Mouse (Mus musculus) heart, adult 2 months (tissue): ENCODE measurements at regions not wholly inside any gene's neighbourhood (a gene's known extent, or its start where the extent isn't known, plus 50 kb on each side); places are given as distances from the start of the nearest gene placed in this dataset.

Experiments
- DNase-seq, 2 experiments: peaks; one replicate each; pipeline ENCODE4 v3.0.0; 2021
- H3K27ac ChIP-seq: fragments of 200-600 bp; 2 replicates; pipeline ENCODE4 v1.8.1; 2022
- H3K27me3 ChIP-seq: fragments of 200-500 bp; 2 replicates; pipeline ENCODE4 v1.6.1; 2012; ENCODE audit warnings: mild to moderate bottlenecking, low read length, inconsistent platforms, mixed read lengths; ENCODE audit not compliant: control insufficient read depth, insufficient read depth
- H3K36me3 ChIP-seq: fragments of 200-500 bp; 2 replicates; pipeline ENCODE4 v1.6.1; 2012; ENCODE audit warnings: low read length, inconsistent platforms; ENCODE audit not compliant: control insufficient read depth, insufficient read depth
- H3K4me1 ChIP-seq: fragments of 200-500 bp; 2 replicates; pipeline ENCODE4 v1.6.1; 2011; ENCODE audit warnings: low read length; ENCODE audit not compliant: control insufficient read depth, insufficient read depth
- H3K4me3 ChIP-seq: fragments of 200-600 bp; 2 replicates; pipeline ENCODE4 v1.8.1; 2022
- H3K79me2 ChIP-seq: fragments of 200-500 bp; replicated peaks from 2 replicates; pipeline ENCODE4 v1.6.1; 2012; ENCODE audit warnings: mild to moderate bottlenecking, inconsistent platforms, low read length, moderate library complexity, mixed read lengths; ENCODE audit not compliant: control insufficient read depth, insufficient read depth
- H3K9ac ChIP-seq: fragments of 200-500 bp; 2 replicates; pipeline ENCODE4 v1.6.1; 2012; ENCODE audit warnings: low read depth, mild to moderate bottlenecking, control low read depth, inconsistent platforms, low read length, mixed read lengths
- CTCF ChIP-seq: fragments of 200-600 bp; IDR thresholded peaks from 2 replicates; pipeline ENCODE4 v1.8.1; 2022; ENCODE audit warnings: antibody characterized with exemption, mild to moderate bottlenecking, moderate library complexity
- EP300 ChIP-seq: fragments of 200-500 bp; IDR thresholded peaks from 2 replicates; pipeline ENCODE4 v1.6.1; 2011; ENCODE audit warnings: low read depth, low read length, control low read depth; ENCODE audit not compliant: insufficient read depth
- POLR2A ChIP-seq: fragments of 200-500 bp; IDR thresholded peaks from 2 replicates; pipeline ENCODE4 v1.6.1; 2011; ENCODE audit warnings: mild to moderate bottlenecking, low read depth, low read length, control low read depth; ENCODE audit not compliant: insufficient read depth
- WGBS: fragments of 180-500 bp; shearing (Covaris S2); methylation state at CpG from one replicate; pipeline ENCODE4 v1.1.7; 2018; 5-methylcytosine and 5-hydroxymethylcytosine counted together
- intact Hi-C: fragments of 180-260 bp; cut with DNase I; formaldehyde crosslinking; loops from one replicate; pipeline ENCODE4 v1.15.1; 2025

DNA sequence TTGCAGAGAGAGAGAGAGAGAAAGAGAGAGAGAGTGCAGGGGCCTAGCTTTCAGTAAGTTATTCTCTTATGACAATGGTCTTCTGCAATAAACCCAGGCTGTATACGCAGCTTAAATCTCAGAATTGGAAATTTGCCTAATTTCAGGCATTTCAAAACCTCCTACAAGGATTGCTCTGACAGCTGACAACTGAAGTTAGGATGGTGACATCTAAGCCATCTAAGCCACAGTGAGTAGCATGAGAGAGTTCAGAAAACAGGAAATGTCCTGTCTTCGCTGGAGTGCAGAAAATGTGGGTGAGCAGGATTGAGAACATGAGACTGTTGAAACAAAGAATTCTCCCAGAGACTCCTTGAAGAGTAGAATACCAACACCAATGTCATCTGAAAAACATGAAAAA lies 56.8 kb downstream of the Fam110c start:
- H3K36me3 ChIP-seq = no peaks in the 10 kb centered on the region
- intact Hi-C loops = no loop called here
- WGBS = 63% methylated on average over 2 of the region's 2 CpGs
- H3K27me3 ChIP-seq = no peaks in the 10 kb centered on the region
- no peaks in the 10 kb centered on the region for H3K79me2 ChIP-seq
- no peaks in the 10 kb centered on the region for H3K4me1 ChIP-seq
- H3K4me3 ChIP-seq = no peak overlapping the region
- no peak overlapping the region for H3K27ac ChIP-seq
- TF ChIP-seq POLR2A (no peak), EP300 (no peak)
- no peak overlapping the region for H3K9ac ChIP-seq
- DNase-seq = no peak

DNA sequence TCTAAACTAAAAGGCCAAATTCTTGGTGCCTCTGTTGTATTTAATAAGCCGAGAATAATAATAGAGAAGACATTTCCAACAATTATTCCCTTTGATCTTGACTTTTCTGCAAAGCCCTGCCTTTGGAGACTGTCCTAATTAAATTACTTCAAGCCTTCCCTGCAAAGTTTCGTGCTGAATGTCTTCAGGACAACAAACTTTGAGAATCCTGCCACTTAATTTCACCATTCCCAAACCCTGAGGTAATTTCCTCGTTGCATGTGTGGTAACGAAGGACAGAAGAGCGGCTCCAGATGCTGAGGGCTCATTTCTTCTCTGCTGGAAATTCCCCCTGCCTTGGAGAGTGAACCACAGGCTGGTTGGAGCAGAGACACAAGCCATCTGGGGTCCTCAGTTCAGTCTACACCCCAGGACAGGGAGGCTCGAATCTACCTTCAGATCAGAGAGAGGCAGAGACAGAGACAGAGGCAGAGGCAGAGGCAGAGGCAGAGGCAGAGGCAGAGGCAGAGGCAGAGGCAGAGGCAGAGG lies 60.9 kb downstream of the Fam110c start:
- Histone ChIP-seq H3K4me1 (peaks cover 8% of the 10 kb centered on the region), H3K27ac (no peak overlapping the region; the same call in 1 of the 2 replicates), H3K27me3 (no peaks in the 10 kb centered on the region), H3K4me3 (no peak overlapping the region), H3K79me2 (no peaks in the 10 kb centered on the region), H3K36me3 (peaks cover 12% of the 10 kb centered on the region), H3K9ac (no peak overlapping the region)
- no peak for DNase-seq
- intact Hi-C loops = no loop called here
- 49% methylated on average over 6 of the region's 6 CpGs for WGBS
- TF ChIP-seq CTCF = no peak
- TF ChIP-seq EP300 = no peak
- TF ChIP-seq POLR2A = no peak

DNA sequence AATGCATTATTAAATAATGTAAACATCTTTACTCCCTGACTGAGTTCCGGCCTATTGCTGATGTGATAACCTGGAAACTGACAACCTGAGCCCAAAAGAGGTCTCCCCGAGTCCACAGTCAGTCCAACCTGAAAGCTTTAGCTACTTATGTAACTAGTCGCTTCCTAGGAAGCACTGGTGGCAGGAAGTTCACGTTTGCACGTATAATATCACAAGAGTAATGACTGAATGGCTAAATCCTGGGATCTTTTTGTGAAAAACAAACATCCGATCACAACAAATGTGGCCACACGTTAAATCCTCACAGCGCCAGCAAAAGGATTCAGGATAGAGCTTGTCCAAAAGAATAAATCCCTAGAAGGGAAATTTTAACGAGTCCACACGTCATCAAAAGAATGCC lies 62.7 kb downstream of the Fam110c start:
- 71% methylated on average over 10 of the region's 10 CpGs for WGBS
- TF ChIP-seq POLR2A = no peak
- TF ChIP-seq CTCF = no peak
- no peak for TF ChIP-seq EP300
- intact Hi-C loops = no loop called here
- peak overlapping the region; percentile 85 for H3K27ac ChIP-seq
- peaks cover 12% of the 10 kb centered on the region for H3K36me3 ChIP-seq
- DNase-seq = no peak
- H3K79me2 ChIP-seq = no peaks in the 10 kb centered on the region
- H3K9ac ChIP-seq = no peak overlapping the region
- H3K4me3 ChIP-seq = no peak overlapping the region
- H3K27me3 ChIP-seq = no peaks in the 10 kb centered on the region
- peaks cover 8% of the 10 kb centered on the region for H3K4me1 ChIP-seq

DNA sequence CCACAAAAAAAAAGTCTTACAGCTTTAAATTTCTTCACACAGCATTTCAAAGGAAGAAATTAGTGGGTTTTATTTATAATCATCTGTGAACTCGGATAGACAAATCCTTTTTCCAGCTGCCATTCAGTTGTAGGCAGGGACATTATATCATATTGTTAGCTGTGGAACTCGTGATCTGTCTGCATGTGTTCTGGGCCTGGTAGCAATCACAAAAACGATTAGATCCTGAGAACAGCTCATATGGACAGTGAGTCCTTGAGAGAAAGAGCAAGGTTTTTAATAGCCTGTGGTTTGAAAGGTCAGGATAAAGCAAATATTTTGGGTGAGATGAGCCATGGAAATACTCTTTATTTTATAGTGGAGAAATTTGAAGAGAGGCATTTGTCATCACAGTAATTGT lies 63.2 kb downstream of the Fam110c start:
- TF ChIP-seq EP300 = no peak
- TF ChIP-seq POLR2A = no peak
- no peak for TF ChIP-seq CTCF
- H3K36me3 ChIP-seq = peaks cover 12% of the 10 kb centered on the region
- peaks cover 8% of the 10 kb centered on the region for H3K4me1 ChIP-seq
- H3K27me3 ChIP-seq = no peaks in the 10 kb centered on the region
- no peak overlapping the region for H3K9ac ChIP-seq
- intact Hi-C loops = no loop called here
- DNase-seq = no peak
- no peaks in the 10 kb centered on the region for H3K79me2 ChIP-seq
- H3K27ac ChIP-seq = peak overlapping the region; percentile 85
- no peak overlapping the region for H3K4me3 ChIP-seq
- 10% methylated on average over 3 of the region's 3 CpGs for WGBS

DNA sequence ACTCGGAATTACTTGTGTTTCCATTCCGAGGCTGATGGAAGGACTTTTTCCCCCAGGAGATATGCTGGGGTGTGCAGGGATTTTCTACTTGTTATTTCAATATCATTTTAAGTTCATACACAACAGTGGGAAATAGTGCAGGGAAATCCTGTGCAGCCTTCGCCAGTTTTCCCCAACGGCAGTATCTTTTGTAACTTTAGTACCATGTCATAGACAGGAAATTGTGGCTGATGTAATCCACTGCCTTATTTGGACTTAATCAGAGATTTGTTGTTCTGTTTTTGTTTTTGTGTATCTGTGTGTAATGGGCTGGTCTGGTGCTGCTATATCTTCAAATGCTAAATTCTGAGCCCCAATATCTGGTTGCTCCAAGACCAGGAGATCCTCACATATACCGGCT lies 63.8 kb downstream of the Fam110c start:
- Histone ChIP-seq H3K9ac (no peak overlapping the region), H3K27ac (peak overlapping the region; percentile 85), H3K27me3 (no peaks in the 10 kb centered on the region), H3K4me1 (peaks cover 8% of the 10 kb centered on the region), H3K4me3 (no peak overlapping the region), H3K36me3 (peaks cover 12% of the 10 kb centered on the region), H3K79me2 (no peaks in the 10 kb centered on the region)
- intact Hi-C loops = no loop called here
- DNase-seq = peak in 1 of 2 experiments; percentile 13
- TF ChIP-seq CTCF = no peak
- no peak for TF ChIP-seq EP300
- TF ChIP-seq POLR2A = no peak
- WGBS = 39% methylated on average over 5 of the region's 5 CpGs

DNA sequence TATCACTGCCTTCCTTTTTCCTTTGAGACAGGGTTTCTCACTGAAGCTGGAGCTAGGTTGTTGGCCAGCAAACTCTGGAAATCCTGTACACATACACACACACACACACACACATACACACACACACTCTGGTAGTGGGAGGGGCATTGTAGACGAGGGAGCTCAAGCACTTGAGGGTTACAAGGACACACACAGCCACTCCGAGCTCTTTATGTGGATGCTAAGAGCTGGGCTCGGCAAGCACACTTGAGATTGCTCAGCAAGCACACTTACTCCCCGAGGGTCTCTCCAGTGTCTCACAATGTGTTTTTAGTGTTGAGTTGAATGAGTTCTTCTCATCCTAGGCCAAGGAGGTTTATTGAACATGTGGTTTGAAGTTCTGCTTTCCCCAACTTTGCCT lies 66.2 kb downstream of the Fam110c start:
- WGBS = 55% methylated on average over 4 of the region's 4 CpGs
- Histone ChIP-seq H3K27me3 (no peaks in the 10 kb centered on the region), H3K4me1 (peaks cover 10% of the 10 kb centered on the region), H3K4me3 (no peak overlapping the region), H3K36me3 (peaks cover 17% of the 10 kb centered on the region), H3K79me2 (no peaks in the 10 kb centered on the region), H3K27ac (peak overlapping the region; percentile 43), H3K9ac (no peak overlapping the region)
- intact Hi-C loops = no loop called here
- TF ChIP-seq POLR2A (no peak), EP300 (no peak), CTCF (no peak)
- no peak for DNase-seq

DNA sequence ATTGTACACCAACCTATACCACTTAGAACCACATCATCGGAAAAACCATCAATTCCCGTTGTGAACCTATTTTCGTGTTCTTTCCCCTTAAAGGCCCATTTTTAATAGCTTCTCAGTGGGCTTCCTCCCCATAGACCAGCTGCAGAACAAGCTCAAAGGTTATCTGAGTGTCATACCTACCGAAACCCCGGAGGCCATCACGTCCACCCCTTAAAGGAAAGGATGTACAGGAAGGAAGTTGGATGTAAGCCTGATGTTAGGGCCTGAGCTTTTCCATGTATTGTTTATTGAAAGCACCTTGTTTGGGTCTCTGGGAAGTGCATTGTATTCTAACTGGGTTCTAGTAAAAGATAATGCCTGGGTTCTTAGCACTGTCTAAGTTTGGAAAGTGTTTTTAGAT lies 69.6 kb downstream of the Fam110c start:
- Histone ChIP-seq H3K27me3 (no peaks in the 10 kb centered on the region), H3K36me3 (peaks cover 7% of the 10 kb centered on the region), H3K27ac (peak overlapping the region; percentile 90), H3K4me3 (no peak overlapping the region), H3K4me1 (peaks cover 18% of the 10 kb centered on the region), H3K79me2 (no peaks in the 10 kb centered on the region), H3K9ac (no peak overlapping the region)
- no peak for TF ChIP-seq CTCF
- TF ChIP-seq POLR2A = no peak
- TF ChIP-seq EP300 = peak; percentile 65; the same call in 1 of the 2 replicates
- 43% methylated on average over 6 of the region's 6 CpGs for WGBS
- DNase-seq = peak in 1 of 2 experiments; percentile 40
- intact Hi-C loops = no loop called here
